Mouse (Mus musculus) stomach, postnatal 0 days (tissue): ENCODE data around the gene Pik3c2b.

Experiments
- CTCF ChIP-seq: IDR thresholded peaks from 2 replicates; pipeline ENCODE4 v1.5.1; 2016; ENCODE audit warnings: antibody characterized with exemption, low read depth, mild to moderate bottlenecking, moderate library complexity
- EP300 ChIP-seq: optimal IDR thresholded peaks from 2 replicates; pipeline ENCODE3; 2016; ENCODE audit warnings: antibody characterized with exemption

DNA sequence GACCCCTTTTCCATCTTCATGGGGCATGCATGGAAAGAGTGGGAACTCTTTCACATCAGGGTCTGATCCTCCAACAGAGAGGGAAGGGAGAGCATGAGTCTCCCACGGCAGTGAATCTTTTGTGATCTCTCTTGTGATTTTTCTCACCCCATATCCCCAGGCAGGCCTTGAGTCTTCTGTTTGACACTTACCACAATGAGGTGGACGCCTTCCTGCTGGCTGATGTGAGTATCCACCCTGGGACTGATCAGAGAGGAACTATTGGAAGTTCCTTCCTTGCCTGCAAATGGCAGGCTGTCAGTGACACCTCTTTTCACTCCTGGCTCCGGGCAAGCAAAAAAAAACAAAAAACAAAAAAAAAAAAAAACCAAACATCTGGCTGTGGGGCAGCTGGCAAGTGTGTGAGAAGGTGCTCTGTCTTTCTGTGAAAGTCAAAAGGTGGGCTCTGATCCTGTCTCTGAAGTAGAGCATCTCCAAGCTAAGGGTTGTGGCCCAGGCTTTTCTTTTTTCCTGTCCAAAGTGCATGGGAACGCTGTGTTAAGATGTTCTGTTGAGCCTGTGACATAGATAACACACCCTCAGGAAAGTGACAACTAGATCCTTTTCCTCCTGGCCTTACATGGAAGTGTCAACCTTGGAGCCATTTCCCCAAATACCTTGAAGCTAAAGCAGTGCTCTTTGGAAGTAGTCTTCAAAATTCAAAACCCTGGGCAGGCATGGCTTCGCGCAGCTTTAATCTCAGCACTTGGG lies 30.4 kb downstream of the Pik3c2b start:
- no peak for TF ChIP-seq EP300
- TF ChIP-seq CTCF, result no peak
